Mouse (Mus musculus) layer of hippocampus, adult 6 months (tissue): ENCODE results near the gene Adam30. TPM values are rescaled to one million over a fixed set of nuclear protein-coding genes. Genes with fewer than 3 reads are reported as not detected.

ENCODE experiments used
- long read RNA-seq, 2 experiments: library from polyadenylated mRNA; unstranded; transcript quantifications; one replicate each; pipeline ENCODE4 v2.0.0; 2019 to 2020
- polyA plus RNA-seq: library from polyadenylated mRNA; unstranded; fragments of <200 nt; fragmentation: Nextera tagmentation; gene quantifications from 2 replicates; pipeline ENCODE4 v1.2.3, GENCODE M21; 2021

Adam30 gene
- not detected in 2 replicates for polyA plus RNA-seq
- long read RNA-seq, experiment 1 = 0 reads
- long read RNA-seq, experiment 2 = 0 reads

DNA sequence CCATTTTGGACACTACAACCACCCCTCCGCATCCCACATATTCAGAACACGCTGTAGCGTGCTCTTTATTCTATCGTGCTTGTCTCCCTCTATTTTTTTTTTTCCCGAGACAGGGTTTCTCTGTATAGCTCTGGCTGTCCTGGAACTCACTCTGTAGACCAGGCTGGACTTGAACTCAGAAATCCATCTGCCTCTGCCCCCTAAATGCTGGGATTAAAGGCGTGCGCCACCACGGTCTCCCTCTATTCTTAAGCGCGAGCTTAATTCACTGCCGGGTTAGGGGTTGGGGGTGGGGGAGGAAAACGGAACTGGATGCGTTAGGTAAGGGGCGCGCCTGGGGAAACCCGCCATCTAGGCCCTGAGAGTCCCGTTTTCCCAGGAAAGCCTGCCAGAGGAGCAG is at the start of gene Adam30:
Gene Adam30 (plus strand): TSS at position 301 of the 400 bp plus-strand sequence.

Other genes starting within 250 kb of the Adam30 start
- 10.0 and 13.6 TPM in 2 replicates for gene Notch2, start 147.1 kb upstream of the Adam30 start, polyA plus RNA-seq
- not detected in 2 replicates for gene Reg4, start 61.5 kb downstream of the Adam30 start, polyA plus RNA-seq
- 5.4 and 6.3 TPM in 2 replicates for gene Hmgcs2, start 119.8 kb downstream of the Adam30 start, polyA plus RNA-seq
- gene Phgdh, start 179.4 kb downstream of the Adam30 start, polyA plus RNA-seq = 139 and 162 TPM in 2 replicates
- gene Zfp697, start 221.8 kb downstream of the Adam30 start, polyA plus RNA-seq = 7.5 and 8.6 TPM in 2 replicates